Mouse (Mus musculus): Measurements from ENCODE around the gene Esyt3.

Esyt3 gene

DNA sequence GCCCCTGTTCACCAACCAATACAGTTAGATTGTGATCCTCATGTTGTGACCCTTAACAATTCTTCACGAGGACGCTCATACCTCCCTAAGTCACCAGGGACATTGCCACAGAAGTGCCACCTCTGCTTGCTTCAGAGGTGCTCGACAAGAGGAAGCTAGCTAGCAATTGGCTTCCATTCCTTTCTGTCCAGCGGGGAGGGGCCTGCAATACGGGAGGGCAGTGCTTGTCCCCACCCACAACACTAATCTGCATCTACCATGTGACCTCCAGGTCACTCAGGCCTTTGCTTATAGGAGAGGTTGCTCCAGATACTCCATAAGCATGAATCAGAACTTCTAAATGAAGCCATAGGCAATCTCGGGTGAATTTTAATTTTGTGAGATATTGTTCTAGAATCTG is 5.0 kb downstream of the Esyt3 start:
- no peak for DNase-seq

DNA sequence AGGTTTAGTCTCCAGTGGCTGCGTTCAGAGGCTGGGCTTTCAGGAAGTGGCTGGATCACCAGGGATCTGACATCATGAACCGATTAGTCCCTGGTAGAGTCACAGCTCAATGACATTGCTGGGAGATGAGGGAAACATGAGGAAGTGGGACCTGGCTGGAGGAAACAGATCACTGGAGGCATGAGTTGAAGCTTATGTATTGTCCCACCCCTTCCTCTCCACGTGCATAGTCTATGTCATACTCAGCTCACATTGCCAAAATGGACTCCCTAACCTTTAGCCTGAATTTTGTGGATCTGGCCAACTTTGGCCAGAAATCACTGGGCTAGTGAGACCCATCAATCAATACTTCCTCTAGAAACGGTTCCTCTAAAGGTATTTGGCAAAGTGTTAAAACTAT is 5.4 kb downstream of the Esyt3 start:
- no peak for DNase-seq

DNA sequence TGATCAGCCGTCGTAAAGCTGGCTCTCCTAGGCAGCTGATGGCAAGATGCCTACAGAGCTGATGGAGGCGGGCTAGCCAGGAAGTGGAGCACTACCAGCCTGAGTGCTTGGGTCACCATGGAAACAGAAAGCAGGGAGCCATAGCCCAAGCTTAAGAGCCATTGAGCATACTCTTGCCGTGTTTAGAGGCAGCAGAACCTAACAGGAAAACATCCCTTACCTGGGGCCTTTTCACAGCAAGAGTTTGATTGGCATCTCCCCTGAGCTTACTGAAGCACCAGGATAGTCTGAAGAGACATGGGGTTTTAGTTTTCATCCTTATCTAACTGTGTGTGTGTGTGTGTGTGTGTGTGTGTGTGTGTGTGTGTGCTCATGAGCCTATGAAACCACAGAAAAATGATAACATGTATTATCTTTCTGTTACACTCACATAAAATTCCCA is 13.0 kb downstream of the Esyt3 start:
- peak; percentile 43 to 63 for DNase-seq

DNA sequence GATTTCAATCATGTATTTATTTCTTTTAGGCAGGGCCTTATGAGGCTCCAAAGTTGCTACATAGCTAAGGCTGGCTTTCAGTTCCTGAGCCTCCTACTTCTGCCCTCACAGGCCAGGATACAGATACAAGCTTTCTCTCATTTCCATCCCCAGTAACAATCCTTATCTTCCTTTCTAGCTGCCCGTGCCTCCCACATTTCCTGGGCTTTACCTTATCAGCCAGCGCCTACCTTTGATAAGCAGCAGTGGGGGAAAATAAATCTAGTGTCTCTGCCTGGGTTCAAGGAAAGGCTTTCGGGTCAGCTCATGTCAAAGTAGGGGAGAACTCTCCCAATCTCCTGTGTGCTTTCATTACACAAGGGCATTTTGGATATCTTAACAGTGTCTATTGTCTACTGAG is 16.8 kb downstream of the Esyt3 start:
- no peak for DNase-seq

DNA sequence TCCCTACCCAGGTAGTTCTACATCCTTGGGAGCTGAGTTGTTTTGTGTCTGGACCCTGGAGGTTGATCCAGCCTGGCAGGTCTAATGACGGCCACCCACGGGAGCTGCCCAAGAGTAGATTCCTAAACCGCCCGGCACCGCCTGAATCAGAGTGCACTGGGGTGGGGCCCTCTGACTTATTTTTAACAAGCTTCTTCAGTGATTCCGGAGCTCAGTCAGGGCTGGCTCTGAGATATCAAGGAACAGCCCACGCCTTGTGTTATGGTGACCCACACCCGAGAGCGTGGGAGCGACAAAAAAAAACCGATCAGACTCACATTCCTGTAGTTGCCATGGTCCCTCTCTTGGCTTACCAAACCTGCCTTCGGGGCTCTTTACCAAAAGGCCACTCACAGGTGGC is 18.2 kb downstream of the Esyt3 start:
- no peak for DNase-seq

DNA sequence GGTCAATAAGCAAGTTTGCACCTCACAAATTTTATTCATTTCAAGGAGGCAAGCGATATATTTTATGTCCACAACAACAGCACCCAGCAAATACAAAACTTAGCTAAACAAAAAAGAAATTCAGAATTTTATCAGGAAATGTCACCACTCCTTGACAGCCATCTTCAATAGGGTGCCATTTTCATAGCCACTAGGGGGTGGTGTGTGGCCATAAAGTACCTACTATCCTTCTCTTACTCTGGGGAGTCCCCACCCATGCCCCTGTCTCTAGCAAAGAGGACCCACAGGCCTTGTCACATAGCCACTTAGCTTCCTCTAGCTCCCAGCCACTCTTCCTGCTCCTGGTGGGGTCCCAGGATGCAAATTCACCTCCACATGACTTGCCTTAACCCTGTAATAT is 19.2 kb downstream of the Esyt3 start:
- DNase-seq: no peak

DNA sequence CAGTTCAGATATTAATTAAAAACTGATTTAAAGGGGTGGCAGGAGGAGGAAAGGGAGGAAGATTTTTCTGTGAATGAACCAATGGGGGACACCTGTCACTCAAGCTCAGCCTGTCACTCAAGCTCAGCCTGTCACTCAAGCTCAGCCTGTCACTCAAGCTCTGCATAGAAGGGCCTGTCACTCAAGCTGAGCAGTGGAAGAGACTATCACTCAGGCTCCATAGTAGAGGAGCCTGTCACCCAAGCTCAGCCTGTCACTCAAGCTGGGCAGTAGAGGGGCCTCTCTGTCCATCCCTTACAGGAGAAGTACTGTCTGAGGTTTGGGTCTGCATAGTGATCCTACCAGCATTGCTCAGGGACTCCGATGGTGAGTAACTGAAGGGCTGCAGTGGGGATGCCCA is 20.1 kb downstream of the Esyt3 start:
- no peak for DNase-seq

DNA sequence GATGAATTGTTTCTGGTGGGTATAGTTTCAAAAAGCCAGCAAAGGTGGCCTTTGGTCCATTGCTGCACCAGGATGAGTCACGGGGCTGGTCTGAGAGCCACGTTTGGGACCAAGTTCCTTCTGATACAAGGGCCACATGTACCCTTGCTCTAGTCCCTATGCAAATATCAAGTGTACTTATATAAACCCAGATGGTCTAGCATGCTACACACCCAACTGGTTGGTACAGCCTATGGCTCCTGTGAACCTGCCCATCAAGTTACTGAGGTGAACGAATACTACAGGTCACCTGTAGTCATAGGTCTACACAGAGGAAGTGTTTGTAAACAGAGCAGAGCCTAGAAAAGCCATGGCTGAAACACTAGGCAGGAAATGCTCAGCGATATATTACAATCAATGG is 21.8 kb downstream of the Esyt3 start:
- DNase-seq: no peak

DNA sequence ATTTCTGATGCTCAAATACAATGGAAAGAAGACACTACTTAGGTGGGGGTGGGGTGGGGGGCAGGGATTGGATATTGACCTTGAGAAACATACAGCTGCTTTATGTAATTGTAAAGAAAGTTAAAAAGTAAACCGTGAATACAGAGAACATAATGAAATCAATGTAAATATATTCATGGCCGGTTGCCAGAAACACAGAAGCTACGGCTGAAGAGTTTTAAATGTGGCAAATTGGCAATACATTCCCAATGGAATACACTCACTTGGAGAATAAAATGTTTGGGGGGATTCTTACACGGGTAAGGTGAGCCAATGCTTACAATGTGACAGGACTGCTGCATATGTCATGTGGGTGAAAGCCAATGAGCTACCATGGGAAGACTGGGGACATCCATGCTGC is 31.5 kb downstream of the Esyt3 start:
- DNase-seq: no peak

DNA sequence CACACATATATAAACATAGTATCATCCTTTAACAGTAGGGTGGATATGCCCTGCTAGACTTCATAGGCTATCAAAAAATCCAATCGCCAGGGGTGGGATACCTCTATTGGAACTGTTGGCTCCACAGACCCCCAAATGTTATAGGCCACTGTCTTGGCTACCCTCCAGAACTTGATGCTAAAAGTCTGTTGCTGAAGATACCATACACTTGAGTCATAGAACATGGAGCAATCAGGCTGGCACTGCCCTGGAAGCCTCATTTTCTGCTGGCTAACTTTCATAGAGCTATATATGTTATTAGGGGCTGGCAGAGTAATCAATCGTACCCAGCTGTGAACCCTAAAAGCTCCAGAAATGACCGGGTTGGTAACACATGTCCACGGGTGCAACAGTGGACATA is 32.4 kb downstream of the Esyt3 start:
- no peak for DNase-seq

DNA sequence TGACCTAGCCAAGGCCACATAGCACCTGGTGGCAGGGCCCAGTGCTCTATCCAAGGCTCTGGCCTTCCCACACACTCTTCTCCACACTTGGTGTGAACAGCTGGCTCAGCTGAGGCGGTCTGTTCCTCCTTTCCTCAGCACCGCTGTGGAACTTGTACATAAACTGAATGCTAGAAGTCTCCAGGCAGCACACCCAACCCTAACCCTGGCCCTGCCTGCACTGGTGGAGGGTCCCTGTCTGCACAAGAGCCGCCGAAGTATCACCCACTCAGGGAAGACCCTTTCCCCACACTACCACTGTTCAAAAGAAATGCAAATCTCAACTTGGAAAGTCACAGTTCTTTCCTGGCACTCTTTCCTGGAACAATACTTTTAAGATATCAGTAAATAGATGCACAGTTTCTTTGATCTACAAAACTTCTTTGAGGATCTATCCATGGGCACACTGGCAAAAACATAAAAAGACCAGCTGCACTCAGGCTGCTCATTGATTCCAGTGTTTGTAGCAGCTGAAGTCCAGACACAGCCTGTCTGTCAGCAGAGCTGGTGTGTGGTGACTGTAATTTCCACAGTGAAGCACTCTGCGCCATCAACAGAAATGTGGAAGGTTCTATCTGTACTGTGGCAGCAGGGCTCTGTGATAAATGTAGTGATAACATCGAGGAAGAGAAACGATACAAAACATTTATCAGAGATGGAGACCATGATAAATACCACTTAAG is 33.0 kb downstream of the Esyt3 start:
- no peak for DNase-seq

DNA sequence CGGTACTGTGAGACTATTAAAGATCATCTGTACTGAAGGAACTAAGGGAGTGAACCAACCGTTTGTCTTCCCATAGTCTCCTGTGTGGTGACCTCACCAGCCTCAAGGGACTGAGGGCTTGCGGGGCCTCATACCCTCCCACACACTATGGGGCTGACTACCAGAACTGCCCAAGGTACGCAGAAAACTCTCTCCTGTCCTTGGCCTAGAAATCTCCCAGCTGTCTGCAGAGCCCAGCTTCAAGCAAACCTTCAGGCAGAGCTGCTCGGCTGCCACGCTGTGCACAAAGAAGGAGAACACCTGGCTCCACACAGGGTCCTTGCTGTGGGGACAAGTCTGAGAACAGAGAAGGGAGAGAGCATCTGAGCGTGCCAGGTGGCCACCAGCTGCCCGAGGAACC is 38.4 kb downstream of the Esyt3 start:
- peak in 1 of 2 experiments; percentile 3 for DNase-seq

DNA sequence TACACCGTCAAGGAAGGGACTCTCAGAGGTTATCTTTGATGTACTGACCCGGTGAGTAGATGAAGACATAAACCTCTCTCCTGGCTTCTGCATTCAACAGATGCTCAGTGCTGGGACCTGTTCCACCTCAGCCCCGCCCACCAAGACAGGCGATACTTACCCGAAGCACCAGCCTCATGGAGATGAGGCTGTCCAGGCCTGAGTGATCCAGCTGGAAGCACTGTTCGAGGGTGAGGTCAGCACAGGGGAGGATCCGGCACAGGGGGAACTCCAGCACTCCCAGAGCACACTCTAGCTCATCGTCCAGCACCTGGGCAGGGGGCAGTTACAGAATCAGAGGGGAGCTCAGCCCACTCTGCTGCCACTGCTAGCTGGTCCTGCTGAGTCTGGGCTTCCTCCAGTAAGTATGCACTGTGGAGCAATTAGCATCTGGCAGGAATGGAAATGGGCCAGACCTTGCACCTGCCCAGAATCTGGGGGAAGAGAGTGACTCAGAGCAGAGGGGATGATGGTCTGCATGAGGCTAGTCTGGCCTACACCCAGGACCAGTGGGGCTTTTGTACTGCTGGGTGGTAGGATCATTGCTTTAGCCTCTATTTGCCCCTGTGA is 38.9 kb downstream of the Esyt3 start:
- peak; percentile 3 to 24 for DNase-seq

DNA sequence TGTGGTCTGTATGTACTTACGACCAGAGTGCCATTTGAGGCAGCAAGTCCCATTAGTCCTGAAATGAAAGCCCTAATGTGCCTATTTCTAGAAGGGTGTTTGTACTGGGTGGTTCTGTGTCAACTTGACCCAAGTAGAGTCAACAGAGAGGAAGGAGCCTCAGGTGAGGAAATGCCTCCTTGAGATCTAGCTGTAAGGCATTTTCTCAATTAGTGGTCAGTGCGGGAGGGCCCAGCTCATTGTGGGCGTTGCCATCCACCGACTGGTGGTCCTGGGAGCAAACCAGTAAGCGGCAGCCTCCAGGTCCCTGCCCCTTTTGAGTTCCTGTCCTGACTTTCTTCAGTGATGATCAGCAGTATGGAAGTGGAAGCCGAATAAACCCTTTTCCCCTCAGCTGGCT is 52.1 kb downstream of the Esyt3 start:
- no peak for DNase-seq

DNA sequence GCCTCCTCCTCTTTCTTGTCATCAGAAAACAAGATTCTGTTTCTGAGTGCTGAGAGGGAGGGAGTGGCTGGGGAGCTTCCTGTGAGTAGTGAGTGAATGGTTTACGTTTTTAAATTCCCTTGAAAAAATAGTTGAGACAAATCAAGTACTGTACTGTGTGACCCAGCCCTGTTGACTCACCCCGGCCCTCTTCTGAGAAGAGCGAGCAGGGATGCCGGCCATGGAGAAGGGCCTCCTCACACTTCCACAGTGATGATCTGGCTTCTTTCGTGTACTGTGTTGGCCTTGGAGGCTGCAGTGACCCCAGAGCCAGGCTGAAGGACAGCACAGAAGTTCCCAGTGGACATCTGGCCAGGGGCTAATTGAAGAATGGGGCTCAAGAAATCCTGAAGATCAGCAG is 54.1 kb downstream of the Esyt3 start:
- no peak for DNase-seq

Data from cerebellum, postnatal 14 days (tissue).